Comparison of ENCODE assay signal across 12 mouse cellular contexts in the genomic region with DNA sequence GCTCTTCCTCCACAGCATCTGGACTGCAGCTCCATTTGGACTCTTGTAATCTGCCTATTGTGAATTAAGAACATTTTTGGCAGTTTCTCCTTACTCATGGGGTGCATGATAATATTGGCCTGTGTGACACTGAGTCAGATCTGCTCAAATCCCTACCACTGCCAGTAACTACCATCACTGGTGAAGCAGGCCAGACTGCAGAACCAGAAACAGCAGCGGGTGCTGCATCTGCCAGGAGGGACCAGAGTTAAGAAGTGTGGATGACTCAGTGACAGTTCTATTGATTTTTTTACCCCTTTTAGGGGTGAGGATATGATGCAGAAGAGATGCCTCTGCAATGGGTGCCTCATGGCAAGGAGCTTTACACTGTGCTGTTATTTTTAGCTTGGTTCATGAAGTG.
A peak's percentile ranks its signal among the peaks of the same experiment; 100 is the strongest.
DNase-seq lines count a peak whose midpoint lies in the region; ATAC-seq lines count a peak whose summit lies in the region.
"Had no signal": no experiment of that assay in that cellular context is flagged by ENCODE, and none has a peak within 500 bp of the region (broad histone marks: within the 10 kb centered on the region; RNA-seq: fewer than 3 reads in every experiment).

No protein-coding gene starts in this region.

- H3K9me3 ChIP-seq in midbrain, embryonic 16.5 days (replicated peaks; ENCODE audit: control insufficient read depth, low read length, poor library complexity, severe bottlenecking), result no peaks in the 10 kb centered on the region
- no peaks in the 10 kb centered on the region for H3K9me3 ChIP-seq in midbrain, embryonic 14.5 days (ENCODE audit: control insufficient read depth, low read length)
- H3K9me3 ChIP-seq: limb, embryonic 13.5 days had no signal

- no peak overlapping the region for H3K4me3 ChIP-seq in midbrain, embryonic 16.5 days (ENCODE audit: low read depth, low read length)
- no peak overlapping the region for H3K4me3 ChIP-seq in midbrain, embryonic 14.5 days (replicated peaks; ENCODE audit: low read depth, low read length)
- H3K4me3 ChIP-seq: limb, embryonic 13.5 days had no signal

- 0 out of 2 replicates have a peak, but pooled peaks have one; percentile 62 for ATAC-seq in midbrain, embryonic 16.5 days
- no peak for ATAC-seq in midbrain, embryonic 14.5 days (ENCODE audit: low FRiP score, low TSS enrichment)
- no peak for ATAC-seq in inflammation-experienced regulatory T-cells, adult 6 months
- ATAC-seq: hindbrain, postnatal 0 days had no signal

- 65% methylated on average over 1 of the region's 1 CpGs for WGBS in midbrain, embryonic 16.5 days
- WGBS in midbrain, embryonic 14.5 days, result 43% methylated on average over 1 of the region's 1 CpGs

- H3K9ac ChIP-seq in midbrain, embryonic 16.5 days (ENCODE audit: low read depth, low read length), result no peak overlapping the region
- H3K9ac ChIP-seq in midbrain, embryonic 14.5 days (replicated peaks; ENCODE audit: low read length), result no peak overlapping the region
- H3K9ac ChIP-seq: limb, embryonic 13.5 days had no signal

- H3K36me3 ChIP-seq in midbrain, embryonic 16.5 days (ENCODE audit: control insufficient read depth, insufficient read depth, low read length), result no peaks in the 10 kb centered on the region
- no peaks in the 10 kb centered on the region for H3K36me3 ChIP-seq in midbrain, embryonic 14.5 days (ENCODE audit: control insufficient read depth, insufficient read depth, low read length)
- H3K36me3 ChIP-seq: limb, embryonic 13.5 days had no signal

- H3K27me3 ChIP-seq in midbrain, embryonic 16.5 days (ENCODE audit: control insufficient read depth, insufficient read depth, low read depth, low read length), result no peaks in the 10 kb centered on the region
- no peaks in the 10 kb centered on the region for H3K27me3 ChIP-seq in midbrain, embryonic 14.5 days (ENCODE audit: control insufficient read depth, insufficient read depth, low read length)
- H3K27me3 ChIP-seq: limb, embryonic 13.5 days had no signal

- H3K27ac ChIP-seq in midbrain, embryonic 16.5 days (ENCODE audit: low read length), result no peak overlapping the region
- no peak overlapping the region for H3K27ac ChIP-seq in midbrain, embryonic 14.5 days (replicated peaks; ENCODE audit: low read depth, low read length)
- H3K27ac ChIP-seq: hindbrain, postnatal 0 days; limb, embryonic 13.5 days; macrophage had no signal

- H3K4me2 ChIP-seq in midbrain, embryonic 16.5 days (ENCODE audit: low read length), result no peak overlapping the region
- no peak overlapping the region for H3K4me2 ChIP-seq in midbrain, embryonic 14.5 days (ENCODE audit: low read length)
- H3K4me2 ChIP-seq: limb, embryonic 13.5 days had no signal

- DNase-seq in cerebellum, postnatal 25 days, result peak; percentile 5 to 13
- no peak for DNase-seq in cerebellum, adult 11 months
- DNase-seq in midbrain, embryonic 14.5 days, result no peak
- DNase-seq in layer of hippocampus, postnatal 10 days (ENCODE audit: low spot score in 2 of 2), result peak; percentile 9 to 20
- DNase-seq in telencephalon, adult 2 months (ENCODE audit: low read depth, low spot score), result peak; percentile 59
- no peak for DNase-seq in urinary bladder, postnatal 14 days (ENCODE audit: low spot score)
- DNase-seq: gastrocnemius, postnatal 25 days had no signal

- H3K4me1 ChIP-seq in midbrain, embryonic 16.5 days (ENCODE audit: control insufficient read depth, insufficient read depth, low read length), result no peaks in the 10 kb centered on the region
- no peaks in the 10 kb centered on the region for H3K4me1 ChIP-seq in midbrain, embryonic 14.5 days (ENCODE audit: control insufficient read depth, insufficient read depth, low read length)
- H3K4me1 ChIP-seq: limb, embryonic 13.5 days had no signal

Comparison
In these comparisons a context has a peak if more than half of its experiments do, and no peak if none do; other contexts are left out.
1. DNase-seq: peak in cerebellum, postnatal 25 days (2 of 2), layer of hippocampus, postnatal 10 days (2 of 2) and telencephalon, adult 2 months (single experiment); none in cerebellum, adult 11 months (single experiment), midbrain, embryonic 14.5 days (single experiment) and urinary bladder, postnatal 14 days (single experiment).